Mouse (Mus musculus) intestine, embryonic 14.5 days (tissue): Measurements from ENCODE around the gene D330045A20Rik. TPM values are rescaled to one million over a fixed set of nuclear protein-coding genes. Genes with fewer than 3 reads are reported as not detected.
"Not testable (repeated sequence)": the region's sequence is repeated elsewhere in the genome, so short reads cannot be mapped to it uniquely, and the experiment has no call there.

Source experiments
- ATAC-seq: fragments of 200-750 bp; cut with Nextera tagmentation; replicated peaks from 2 replicates; pipeline ENCODE4 v1.8.0; 2017; ENCODE audit warnings: low read depth, moderate number of reproducible peaks, moderate TSS enrichment, moderate library complexity; ENCODE audit not compliant: low FRiP score, low TSS enrichment
- DNase-seq: peaks from one replicate; pipeline ENCODE4 v3.0.0-alpha.2; 2018; ENCODE audit warnings: low spot score
- H3K27ac ChIP-seq: fragments of 300-500 bp; sonication (generic); 2 replicates; pipeline ENCODE4 v1.5.1; 2014; ENCODE audit warnings: low read depth, mild to moderate bottlenecking, control low read depth
- H3K27me3 ChIP-seq: fragments of 300-500 bp; sonication (generic); replicated peaks from 2 replicates; pipeline ENCODE4 v1.6.1; 2014; ENCODE audit warnings: low read length, control low read depth; ENCODE audit not compliant: control insufficient read depth, insufficient read depth
- H3K36me3 ChIP-seq: fragments of 300-500 bp; sonication (generic); 2 replicates; pipeline ENCODE4 v1.6.1; 2014; ENCODE audit warnings: low read length, control low read depth; ENCODE audit not compliant: control insufficient read depth, insufficient read depth
- H3K4me1 ChIP-seq: fragments of 300-500 bp; sonication (generic); replicated peaks from 2 replicates; pipeline ENCODE4 v1.6.1; 2014; ENCODE audit warnings: low read length, control low read depth, mixed read lengths; ENCODE audit not compliant: control insufficient read depth, insufficient read depth
- H3K4me2 ChIP-seq: fragments of 300-500 bp; sonication (generic); 2 replicates; pipeline ENCODE4 v1.6.1; 2014; ENCODE audit warnings: low read length
- H3K4me3 ChIP-seq: fragments of 300-500 bp; sonication (generic); 2 replicates; pipeline ENCODE4 v1.5.1; 2014; ENCODE audit warnings: low read depth, low read length, control low read depth, mixed read lengths
- H3K9ac ChIP-seq: fragments of 300-500 bp; sonication (generic); 2 replicates; pipeline ENCODE4 v1.6.1; 2014; ENCODE audit warnings: mild to moderate bottlenecking, low read length
- H3K9me3 ChIP-seq: fragments of 300-500 bp; sonication (generic); 2 replicates; pipeline ENCODE4 v1.6.1; 2016; ENCODE audit warnings: low read length, control low read depth; ENCODE audit not compliant: control insufficient read depth
- WGBS: fragments of 180-500 bp; shearing (Covaris S2); extraction: QIAGEN DNeasy Blood & Tissue Kit; methylation state at CpG from one replicate; pipeline ENCODE4 v1.1.7; 2014; 5-methylcytosine and 5-hydroxymethylcytosine counted together
- polyA plus RNA-seq: library from polyadenylated mRNA; unstranded; fragments of >200 nt; fragmentation: Nextera tagmentation; extraction: Ambion mirVana; gene quantifications from 2 replicates; pipeline ENCODE4 v1.2.1, GENCODE M21; 2014

Gene D330045A20Rik
- polyA plus RNA-seq, result 4.1 and 5.7 TPM in 2 replicates

- 15% methylated on average over 28 of the region's 28 CpGs for WGBS
- H3K27ac ChIP-seq, result no peak within 1 kb of the TSS
- no peaks in the 10 kb centered on the region for H3K36me3 ChIP-seq
- H3K4me3 ChIP-seq, result peak within 1 kb of the TSS; percentile 35
- H3K9ac ChIP-seq, result no peak within 1 kb of the TSS
- H3K4me1 ChIP-seq, result no peaks in the 10 kb centered on the region
- H3K27me3 ChIP-seq, result no peaks in the 10 kb centered on the region
- ATAC-seq (peak; percentile 53; the same call in 1 of the 2 replicates), DNase-seq (peak; percentile 58)
- no peaks in the 10 kb centered on the region for H3K9me3 ChIP-seq
- H3K4me2 ChIP-seq, result peak within 1 kb of the TSS; percentile 60
Measured at GRCm38 (mm10) chrX:139480022-139480894, at the start of gene D330045A20Rik. TSS of gene D330045A20Rik (plus strand) at chrX:139480367.

- no peak overlapping the region for H3K4me2 ChIP-seq
- no peak overlapping the region for H3K9ac ChIP-seq
- no peak for ATAC-seq
- no peak for DNase-seq
- no peak overlapping the region for H3K4me3 ChIP-seq
- no peaks in the 10 kb centered on the region for H3K27me3 ChIP-seq
- no peak overlapping the region for H3K27ac ChIP-seq
- H3K9me3 ChIP-seq, result no peaks in the 10 kb centered on the region
- WGBS, result 63% methylated on average over 2 of the region's 2 CpGs
- no peaks in the 10 kb centered on the region for H3K36me3 ChIP-seq
- H3K4me1 ChIP-seq, result no peaks in the 10 kb centered on the region
Measured at GRCm38 (mm10) chrX:139432550-139432949, 47.6 kb upstream of the D330045A20Rik start.

GRCm38 (mm10) chrX:139435202-139435601, 45.0 kb upstream of the D330045A20Rik start:
- 66% methylated on average over 2 of the region's 2 CpGs for WGBS
- Histone ChIP-seq H3K27ac (no peak overlapping the region), H3K9ac (no peak overlapping the region), H3K4me3 (no peak overlapping the region), H3K27me3 (no peaks in the 10 kb centered on the region), H3K4me1 (no peaks in the 10 kb centered on the region), H3K36me3 (no peaks in the 10 kb centered on the region), H3K4me2 (no peak overlapping the region), H3K9me3 (no peaks in the 10 kb centered on the region)
- ATAC-seq, result no peak
- no peak for DNase-seq

- not testable (repeated sequence) for H3K27me3 ChIP-seq, H3K27ac ChIP-seq, ATAC-seq, H3K9ac ChIP-seq, H3K4me1 ChIP-seq, DNase-seq, H3K36me3 ChIP-seq, H3K9me3 ChIP-seq, H3K4me2 ChIP-seq, H3K4me3 ChIP-seq
- 97% methylated on average over 22 of the region's 22 CpGs for WGBS
Measured at GRCm38 (mm10) chrX:139441057-139441456, 39.1 kb upstream of the D330045A20Rik start.

GRCm38 (mm10) chrX:139456812-139457211, 23.4 kb upstream of the D330045A20Rik start:
- no peak overlapping the region for H3K27ac ChIP-seq
- no peak overlapping the region for H3K4me3 ChIP-seq
- H3K4me1 ChIP-seq, result no peaks in the 10 kb centered on the region
- 22% methylated on average over 2 of the region's 2 CpGs for WGBS
- ATAC-seq (0 out of 2 replicates have a peak, but pooled peaks have one; percentile 40), DNase-seq (no peak)
- no peaks in the 10 kb centered on the region for H3K9me3 ChIP-seq
- no peaks in the 10 kb centered on the region for H3K36me3 ChIP-seq
- no peak overlapping the region for H3K4me2 ChIP-seq
- H3K9ac ChIP-seq, result no peak overlapping the region
- no peaks in the 10 kb centered on the region for H3K27me3 ChIP-seq

- Histone ChIP-seq H3K4me2 (0 out of 2 replicates have a peak overlapping the region, but pooled peaks have one; percentile 2), H3K9me3 (no peaks in the 10 kb centered on the region), H3K9ac (no peak overlapping the region), H3K36me3 (no peaks in the 10 kb centered on the region), H3K4me3 (no peak overlapping the region), H3K27ac (no peak overlapping the region), H3K27me3 (no peaks in the 10 kb centered on the region), H3K4me1 (no peaks in the 10 kb centered on the region)
- 42% methylated on average over 7 of the region's 7 CpGs for WGBS
- ATAC-seq, result no peak
- no peak for DNase-seq
Measured at GRCm38 (mm10) chrX:139482083-139482482, 1.9 kb downstream of the D330045A20Rik start.

- 75% methylated on average over 1 of the region's 1 CpGs for WGBS
- no peak overlapping the region for H3K27ac ChIP-seq
- ATAC-seq (no peak), DNase-seq (no peak)
- no peaks in the 10 kb centered on the region for H3K9me3 ChIP-seq
- H3K4me2 ChIP-seq, result no peak overlapping the region
- no peaks in the 10 kb centered on the region for H3K36me3 ChIP-seq
- H3K4me1 ChIP-seq, result no peaks in the 10 kb centered on the region
- no peak overlapping the region for H3K9ac ChIP-seq
- no peak overlapping the region for H3K4me3 ChIP-seq
- no peaks in the 10 kb centered on the region for H3K27me3 ChIP-seq
Measured at GRCm38 (mm10) chrX:139484974-139485373, 4.8 kb downstream of the D330045A20Rik start.

- Histone ChIP-seq H3K9ac (no peak overlapping the region), H3K27ac (no peak overlapping the region), H3K4me1 (no peaks in the 10 kb centered on the region), H3K4me3 (no peak overlapping the region), H3K27me3 (no peaks in the 10 kb centered on the region), H3K9me3 (no peaks in the 10 kb centered on the region), H3K4me2 (no peak overlapping the region), H3K36me3 (no peaks in the 10 kb centered on the region)
- ATAC-seq (no peak), DNase-seq (no peak)
- 77% methylated on average over 2 of the region's 2 CpGs for WGBS
Measured at GRCm38 (mm10) chrX:139516156-139516555, 36.0 kb downstream of the D330045A20Rik start.

GRCm38 (mm10) chrX:139519251-139519650, 39.1 kb downstream of the D330045A20Rik start:
- ATAC-seq, result no peak
- H3K4me1 ChIP-seq, result no peaks in the 10 kb centered on the region

More at GRCm38 (mm10) chrX:139519251-139519650, 39.1 kb downstream of the D330045A20Rik start:
- Histone ChIP-seq H3K9ac (no peak overlapping the region), H3K4me3 (no peak overlapping the region), H3K4me2 (no peak overlapping the region), H3K36me3 (no peaks in the 10 kb centered on the region), H3K9me3 (no peaks in the 10 kb centered on the region), H3K27ac (no peak overlapping the region), H3K27me3 (no peaks in the 10 kb centered on the region)
- WGBS, result 66% methylated on average over 2 of the region's 2 CpGs
- DNase-seq, result no peak
